Mouse (Mus musculus): ENCODE measurements at regions not wholly inside any gene's neighbourhood (a gene's known extent, or its start where the extent isn't known, plus 50 kb on each side); places are given as distances from the start of the nearest gene placed in this dataset.

GRCm38 (mm10) chr2:116950154-116950553 is 71.7 kb downstream of the Tmco5 start:
- TF ChIP-seq POLR2A (IDR thresholded peaks at IDR 0.05; ENCODE audit: control insufficient read depth, low read depth, low read length), result no peak
- no peak for TF ChIP-seq CTCF (IDR thresholded peaks at IDR 0.05; ENCODE audit: control insufficient read depth, insufficient read depth, insufficient replicate concordance, low read depth, low read length)
